Comparison of ENCODE assay signal across 10 mouse cellular contexts in genomic region chr17:24639571-24639988, GRCm38 (mm10). TPM values are rescaled to one million over a fixed set of nuclear protein-coding genes. Genes with fewer than 3 reads are reported as not detected.
DNase-seq lines count a peak whose midpoint lies in the region; ATAC-seq and TF ChIP-seq lines count a peak whose summit lies in the region.
"Had no signal": no experiment of that assay in that cellular context is flagged by ENCODE, and none has a peak within 500 bp of the region (broad histone marks: within the 10 kb centered on the region; RNA-seq: fewer than 3 reads in every experiment).

No protein-coding gene starts in this region.

- H3K4me1 ChIP-seq in kidney, embryonic 16.5 days (ENCODE audit: insufficient read depth, low read length) = peaks cover 28% of the 10 kb centered on the region
- peaks cover 17% of the 10 kb centered on the region for H3K4me1 ChIP-seq in brown adipose tissue, adult 24 weeks (ENCODE audit: control insufficient read depth, insufficient read depth, insufficient read length, low read length)
- peaks cover 21% of the 10 kb centered on the region for H3K4me1 ChIP-seq in heart, embryonic 16.5 days (ENCODE audit: control insufficient read depth, insufficient read depth, low read length)
- H3K4me1 ChIP-seq in limb, embryonic 15.5 days = peaks cover 50% of the 10 kb centered on the region

- H3K4me2 ChIP-seq in kidney, embryonic 16.5 days (replicated peaks; ENCODE audit: low read depth, low read length) = no peak overlapping the region
- H3K4me2 ChIP-seq in heart, embryonic 16.5 days (ENCODE audit: low read depth, low read length) = no peak overlapping the region
- H3K4me2 ChIP-seq in limb, embryonic 15.5 days = peak overlapping the region; percentile 17; the same call in 1 of the 2 replicates

- peak overlapping the region; percentile 79 for H3K27ac ChIP-seq in kidney, embryonic 16.5 days (ENCODE audit: low read length)
- peak overlapping the region; percentile 9; the same call in 1 of the 2 replicates for H3K27ac ChIP-seq in brown adipose tissue, adult 24 weeks (replicated peaks; ENCODE audit: low read depth, low read length)
- H3K27ac ChIP-seq in heart, embryonic 16.5 days (ENCODE audit: low read length) = peak overlapping the region; percentile 76
- peak overlapping the region; percentile 93 for H3K27ac ChIP-seq in limb, embryonic 15.5 days
- no peak overlapping the region for H3K27ac ChIP-seq in left cerebral cortex, adult 2 months
- H3K27ac ChIP-seq: liver, embryonic 14.5 days had no signal

- no peak overlapping the region for H3K4me3 ChIP-seq in kidney, embryonic 16.5 days (ENCODE audit: low read length)
- H3K4me3 ChIP-seq in brown adipose tissue, adult 24 weeks (ENCODE audit: insufficient read depth, low read depth, low read length) = no peak overlapping the region
- no peak overlapping the region for H3K4me3 ChIP-seq in heart, embryonic 16.5 days (ENCODE audit: low read length)
- H3K4me3 ChIP-seq in limb, embryonic 15.5 days = no peak overlapping the region
- no peak overlapping the region for H3K4me3 ChIP-seq in left cerebral cortex, adult 2 months

- H3K9me3 ChIP-seq in kidney, embryonic 16.5 days (ENCODE audit: low read length) = no peaks in the 10 kb centered on the region
- H3K9me3 ChIP-seq in heart, embryonic 16.5 days (replicated peaks; ENCODE audit: control insufficient read depth, low read length) = no peaks in the 10 kb centered on the region
- H3K9me3 ChIP-seq in limb, embryonic 15.5 days = no peaks in the 10 kb centered on the region

- ATAC-seq in kidney, embryonic 16.5 days (ENCODE audit: low FRiP score, low TSS enrichment) = peak; percentile 58
- ATAC-seq in heart, embryonic 16.5 days (replicated peaks; ENCODE audit: extremely low read depth, insufficient read depth, low FRiP score) = no peak
- ATAC-seq in limb, embryonic 15.5 days (ENCODE audit: insufficient number of reproducible peaks, low FRiP score, low TSS enrichment, low read depth) = peak; percentile 27
- no peak for ATAC-seq in monocyte, adult 5-6 weeks (replicated peaks; ENCODE audit: insufficient number of reproducible peaks, low FRiP score, low TSS enrichment, poor library complexity, severe bottlenecking)

- WGBS in kidney, embryonic 16.5 days = 62% methylated on average over 5 of the region's 5 CpGs
- 63% methylated on average over 5 of the region's 5 CpGs for WGBS in heart, embryonic 16.5 days
- WGBS in limb, embryonic 15.5 days = 13% methylated on average over 5 of the region's 5 CpGs

- no peaks in the 10 kb centered on the region for H3K27me3 ChIP-seq in kidney, embryonic 16.5 days (ENCODE audit: insufficient read depth, low read length)
- H3K27me3 ChIP-seq in heart, embryonic 16.5 days (ENCODE audit: control insufficient read depth, insufficient read depth, low read length) = 0 out of 2 replicates have a peak, but pooled peaks cover 3% of the 10 kb centered on the region
- no peaks in the 10 kb centered on the region for H3K27me3 ChIP-seq in limb, embryonic 15.5 days

- H3K9ac ChIP-seq in kidney, embryonic 16.5 days (replicated peaks; ENCODE audit: low read length) = peak overlapping the region; percentile 36; the same call in 1 of the 2 replicates
- no peak overlapping the region for H3K9ac ChIP-seq in heart, embryonic 16.5 days (ENCODE audit: low read length)
- peak overlapping the region; percentile 18; the same call in 1 of the 2 replicates for H3K9ac ChIP-seq in limb, embryonic 15.5 days
- H3K9ac ChIP-seq: liver, embryonic 14.5 days had no signal

- intact Hi-C loops in left cerebral cortex, adult 2 months (cut with DNase I) = no loop called here

- H3K36me3 ChIP-seq in kidney, embryonic 16.5 days (ENCODE audit: insufficient read depth, low read length) = peaks cover 13% of the 10 kb centered on the region
- no peaks in the 10 kb centered on the region for H3K36me3 ChIP-seq in heart, embryonic 16.5 days (ENCODE audit: control insufficient read depth, insufficient read depth)
- H3K36me3 ChIP-seq in limb, embryonic 15.5 days = peaks cover 30% of the 10 kb centered on the region

- DNase-seq in kidney, adult 9 months = no peak
- no peak for DNase-seq in natural killer cell, adult 2 months (ENCODE audit: low spot score in 2 of 2)
- no peak for DNase-seq in left cerebral cortex, adult 2 months (ENCODE audit: extremely low spot score in 1 of 2, low spot score in 2 of 2)

- no peak for TF ChIP-seq CTCF in left cerebral cortex, adult 2 months (IDR thresholded peaks at IDR 0.05)

RNA-seq across cellular contexts. Expression of gene Nthl1, which starts 7.1 kb away (rescaled TPM):
- 23.1 TPM in 2 replicates for polyA plus RNA-seq in kidney, embryonic 16.5 days (2015; fragmentation: Nextera tagmentation; extraction: Ambion mirVana)
- 3.4 and 7.7 TPM in 2 replicates for polyA plus RNA-seq in brown adipose tissue, adult 24 weeks (2012; ENCODE audit: insufficient read depth, insufficient read length, missing spikeins)
- polyA plus RNA-seq in heart, embryonic 16.5 days (2015; fragmentation: Nextera tagmentation; extraction: Ambion mirVana) = 11.2 and 12.7 TPM in 2 replicates
- polyA plus RNA-seq in limb, embryonic 15.5 days (2015; fragmentation: Nextera tagmentation; extraction: Ambion mirVana) = 20.9 and 21.3 TPM in 2 replicates
- total RNA-seq in monocyte, adult 5-6 weeks (2017) = 2.5 to 2.6 TPM in 2 of 3 replicates, not detected in the other
- total RNA-seq in left cerebral cortex, adult 2 months (2021) = 1 to 10 TPM; 5.5 to 5.7 TPM

RNA-seq across cellular contexts. Expression of gene Tsc2, which starts 7.2 kb away (rescaled TPM):
- 72.8 and 77.0 TPM in 2 replicates for polyA plus RNA-seq in kidney, embryonic 16.5 days (2015; fragmentation: Nextera tagmentation; extraction: Ambion mirVana)
- 67.6 and 69.2 TPM in 2 replicates for polyA plus RNA-seq in brown adipose tissue, adult 24 weeks (2012; ENCODE audit: insufficient read depth, insufficient read length, missing spikeins)
- 48.1 and 53.3 TPM in 2 replicates for polyA plus RNA-seq in heart, embryonic 16.5 days (2015; fragmentation: Nextera tagmentation; extraction: Ambion mirVana)
- 49.9 and 54.0 TPM in 2 replicates for polyA plus RNA-seq in limb, embryonic 15.5 days (2015; fragmentation: Nextera tagmentation; extraction: Ambion mirVana)
- total RNA-seq in monocyte, adult 5-6 weeks (2017) = 20.2 to 53.0 TPM (median 29.4 TPM) in 3 replicates
- total RNA-seq in left cerebral cortex, adult 2 months (2021) = 100 to 1,000 TPM; 140 to 159 TPM

RNA-seq across cellular contexts. Expression of gene Slc9a3r2, which starts 10.5 kb away (rescaled TPM):
- 116 and 120 TPM in 2 replicates for polyA plus RNA-seq in kidney, embryonic 16.5 days (2015; fragmentation: Nextera tagmentation; extraction: Ambion mirVana)
- polyA plus RNA-seq in brown adipose tissue, adult 24 weeks (2012; ENCODE audit: insufficient read depth, insufficient read length, missing spikeins) = 20.1 and 32.2 TPM in 2 replicates
- 50.8 and 63.9 TPM in 2 replicates for polyA plus RNA-seq in heart, embryonic 16.5 days (2015; fragmentation: Nextera tagmentation; extraction: Ambion mirVana)
- 56.5 and 57.7 TPM in 2 replicates for polyA plus RNA-seq in limb, embryonic 15.5 days (2015; fragmentation: Nextera tagmentation; extraction: Ambion mirVana)
- total RNA-seq in monocyte, adult 5-6 weeks (2017) = 0.48 to 0.78 TPM in 2 of 3 replicates, not detected in the other
- 10 to 100 TPM; 50.2 to 51.0 TPM for total RNA-seq in left cerebral cortex, adult 2 months (2021)

RNA-seq across cellular contexts. Expression of gene Npw, which starts 18.7 kb away (rescaled TPM):
- polyA plus RNA-seq in kidney, embryonic 16.5 days (2015; fragmentation: Nextera tagmentation; extraction: Ambion mirVana) = 0.37 TPM in 1 of 2 replicates, not detected in the other
- polyA plus RNA-seq in brown adipose tissue, adult 24 weeks (2012; ENCODE audit: insufficient read depth, insufficient read length, missing spikeins) = not detected in 2 replicates
- 0.62 TPM in 1 of 2 replicates, not detected in the other for polyA plus RNA-seq in heart, embryonic 16.5 days (2015; fragmentation: Nextera tagmentation; extraction: Ambion mirVana)
- polyA plus RNA-seq in limb, embryonic 15.5 days (2015; fragmentation: Nextera tagmentation; extraction: Ambion mirVana) = not detected in 2 replicates
- not detected in 3 replicates for total RNA-seq in monocyte, adult 5-6 weeks (2017)
- total RNA-seq in left cerebral cortex, adult 2 months (2021) = 1 to 10 TPM in 1 of 2 experiments, under 1 TPM in 1; 0.58 to 1.4 TPM
- total RNA-seq: MEL had no signal

RNA-seq across cellular contexts. Expression of gene Zfp598, which starts 29.9 kb away (rescaled TPM):
- polyA plus RNA-seq in kidney, embryonic 16.5 days (2015; fragmentation: Nextera tagmentation; extraction: Ambion mirVana) = 19.7 and 22.7 TPM in 2 replicates
- polyA plus RNA-seq in brown adipose tissue, adult 24 weeks (2012; ENCODE audit: insufficient read depth, insufficient read length, missing spikeins) = 9.2 and 10.0 TPM in 2 replicates
- 11.9 and 17.0 TPM in 2 replicates for polyA plus RNA-seq in heart, embryonic 16.5 days (2015; fragmentation: Nextera tagmentation; extraction: Ambion mirVana)
- polyA plus RNA-seq in limb, embryonic 15.5 days (2015; fragmentation: Nextera tagmentation; extraction: Ambion mirVana) = 21.4 and 22.1 TPM in 2 replicates
- total RNA-seq in monocyte, adult 5-6 weeks (2017) = 14.6 to 21.7 TPM (median 15.7 TPM) in 3 replicates
- total RNA-seq in left cerebral cortex, adult 2 months (2021) = 10 to 100 TPM; 41.6 to 49.0 TPM

Comparison
In these comparisons a context has a peak if more than half of its experiments do, and no peak if none do; other contexts are left out.
1. ATAC-seq: peak in kidney, embryonic 16.5 days (single experiment) and limb, embryonic 15.5 days (single experiment); none in heart, embryonic 16.5 days (single experiment) and monocyte, adult 5-6 weeks (single experiment).